Mouse (Mus musculus): Measurements from ENCODE around the gene Gdf15.

DNA sequence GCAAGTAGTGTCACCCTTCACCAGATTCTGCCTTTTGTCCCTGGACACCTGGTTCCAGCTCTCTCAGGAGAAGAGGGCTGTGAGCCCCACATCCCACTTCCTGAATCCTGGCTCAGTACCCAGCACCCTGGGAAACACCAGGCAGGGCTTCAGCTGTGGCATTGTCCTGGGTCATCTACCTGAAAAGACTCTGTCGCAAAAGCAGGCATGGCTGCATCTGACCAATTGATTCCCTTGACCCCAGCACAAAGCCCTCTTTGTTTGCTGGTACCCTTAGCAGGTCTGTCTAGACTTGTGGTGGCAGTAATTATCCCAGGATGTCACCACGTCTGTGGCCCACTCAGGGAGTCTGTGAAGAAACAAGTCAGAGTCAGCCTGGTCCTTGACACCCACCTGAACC lies 23.2 kb upstream of the Gdf15 start:
- TF ChIP-seq CTCF (IDR thresholded peaks at IDR 0.05; ENCODE audit: borderline replicate concordance, insufficient read depth, low read length) (no peak), POLR2A (IDR thresholded peaks at IDR 0.05; ENCODE audit: low read depth, low read length) (no peak)
